Mouse (Mus musculus) embryonic facial prominence, embryonic 11.5 days (tissue): ENCODE measurements around the gene Arhgap9. TPM values are rescaled to one million over a fixed set of nuclear protein-coding genes. Genes with fewer than 3 reads are reported as not detected.

Experiments used
- ATAC-seq: fragments of 200-750 bp; cut with Nextera tagmentation; replicated peaks from 2 replicates; pipeline ENCODE4 v1.8.0; 2017; ENCODE audit warnings: low read depth; ENCODE audit not compliant: insufficient number of reproducible peaks, low FRiP score, low TSS enrichment
- DNase-seq: peaks from one replicate; pipeline ENCODE4 v3.0.0-alpha.2; 2015; ENCODE audit warnings: low spot score
- H3K27ac ChIP-seq: fragments of 300-500 bp; sonication (generic); replicated peaks from 2 replicates; pipeline ENCODE4 v1.5.1; 2014; ENCODE audit warnings: mild to moderate bottlenecking, low read depth, low read length, control low read depth
- H3K27me3 ChIP-seq: fragments of 300-500 bp; sonication (generic); 2 replicates; pipeline ENCODE4 v1.6.1; 2014; ENCODE audit warnings: mild to moderate bottlenecking, low read length, moderate library complexity, mixed read lengths; ENCODE audit not compliant: control insufficient read depth, insufficient read depth
- H3K36me3 ChIP-seq: fragments of 300-500 bp; sonication (generic); replicated peaks from 2 replicates; pipeline ENCODE4 v1.6.1; 2014; ENCODE audit warnings: low read depth, mild to moderate bottlenecking, low read length, moderate library complexity, mixed read lengths; ENCODE audit not compliant: control insufficient read depth, insufficient read depth
- H3K4me1 ChIP-seq: fragments of 300-500 bp; sonication (generic); 2 replicates; pipeline ENCODE4 v1.6.1; 2014; ENCODE audit warnings: low read length, mixed read lengths; ENCODE audit not compliant: control insufficient read depth, insufficient read depth
- H3K4me2 ChIP-seq: fragments of 300-500 bp; sonication (generic); 2 replicates; pipeline ENCODE4 v1.6.1; 2014; ENCODE audit warnings: low read depth, mild to moderate bottlenecking, control low read depth, low read length, moderate library complexity
- H3K4me3 ChIP-seq: fragments of 300-500 bp; sonication (generic); 2 replicates; pipeline ENCODE4 v1.5.1; 2014; ENCODE audit warnings: low read depth, low read length, control low read depth
- H3K9ac ChIP-seq: fragments of 300-500 bp; sonication (generic); replicated peaks from 2 replicates; pipeline ENCODE4 v1.6.1; 2014; ENCODE audit warnings: mild to moderate bottlenecking, control low read depth, low read length
- H3K9me3 ChIP-seq: fragments of 300-500 bp; sonication (generic); replicated peaks from 2 replicates; pipeline ENCODE4 v1.6.1; 2016; ENCODE audit warnings: mild to moderate bottlenecking, low read length, inconsistent platforms, mixed read lengths; ENCODE audit not compliant: control insufficient read depth
- WGBS: fragments of 180-500 bp; shearing (Covaris S2); extraction: QIAGEN DNeasy Blood & Tissue Kit; methylation state at CpG from one replicate; pipeline ENCODE4 v1.1.7; 2014; 5-methylcytosine and 5-hydroxymethylcytosine counted together
- polyA plus RNA-seq: library from polyadenylated mRNA; unstranded; fragments of >200 nt; fragmentation: Nextera tagmentation; extraction: Ambion mirVana; gene quantifications from 2 replicates; pipeline ENCODE4 v1.2.1, GENCODE M21; 2014

Gene Arhgap9
- polyA plus RNA-seq, 1 experiment from 2014 or later, result 1.8 TPM

GRCm38 (mm10) chr10:127337536-127338099, 15.9 kb downstream of the Arhgap9 start:
- H3K4me1 ChIP-seq, result peaks cover 3% of the 10 kb centered on the region
- no peak overlapping the region for H3K4me3 ChIP-seq
- no peaks in the 10 kb centered on the region for H3K9me3 ChIP-seq
- no peaks in the 10 kb centered on the region; the same call in none of the 2 replicates for H3K36me3 ChIP-seq
- no peak overlapping the region for H3K4me2 ChIP-seq
- no peak overlapping the region for H3K27ac ChIP-seq
- DNase-seq (no peak), ATAC-seq (no peak)
- no peak overlapping the region for H3K9ac ChIP-seq
- WGBS, result 84% methylated on average over 6 of the region's 6 CpGs
- no peaks in the 10 kb centered on the region for H3K27me3 ChIP-seq

- no peaks in the 10 kb centered on the region for H3K27me3 ChIP-seq
- WGBS, result under 1% methylated on average over 31 of the region's 31 CpGs
- peak overlapping the region; percentile 57 for H3K4me3 ChIP-seq
- H3K36me3 ChIP-seq, result no peaks in the 10 kb centered on the region; the same call in 1 of the 2 replicates
- ATAC-seq (peak; percentile 54), DNase-seq (peak; percentile 96)
- no peaks in the 10 kb centered on the region for H3K9me3 ChIP-seq
- H3K4me2 ChIP-seq, result peak overlapping the region; percentile 90
- peaks cover 3% of the 10 kb centered on the region for H3K4me1 ChIP-seq
- H3K27ac ChIP-seq, result peak overlapping the region; percentile 72; the same call in 1 of the 2 replicates
- H3K9ac ChIP-seq, result peak overlapping the region; percentile 55
Observed at GRCm38 (mm10) chr10:127338930-127339682, 17.3 kb downstream of the Arhgap9 start.

GRCm38 (mm10) chr10:127339683-127340576, 18.2 kb downstream of the Arhgap9 start:
- H3K27me3 ChIP-seq, result no peaks in the 10 kb centered on the region
- ATAC-seq, result 0 out of 2 replicates have a peak, but pooled peaks have one; percentile 5
- H3K4me2 ChIP-seq, result peak overlapping the region; percentile 90
- DNase-seq, result peak; percentile 89
- peaks cover 3% of the 10 kb centered on the region for H3K4me1 ChIP-seq
- peak overlapping the region; percentile 57 for H3K4me3 ChIP-seq
- WGBS, result under 1% methylated on average over 40 of the region's 42 CpGs
- peak overlapping the region; percentile 72 for H3K9ac ChIP-seq
- no peaks in the 10 kb centered on the region for H3K9me3 ChIP-seq
- peak overlapping the region; percentile 89 for H3K27ac ChIP-seq
- no peaks in the 10 kb centered on the region; the same call in 1 of the 2 replicates for H3K36me3 ChIP-seq

GRCm38 (mm10) chr10:127340577-127341359, 19.0 kb downstream of the Arhgap9 start:
- Histone ChIP-seq H3K9me3 (no peaks in the 10 kb centered on the region), H3K9ac (peak overlapping the region; percentile 72), H3K27ac (peak overlapping the region; percentile 89), H3K4me3 (peak overlapping the region; percentile 57), H3K4me2 (peak overlapping the region; percentile 90), H3K27me3 (no peaks in the 10 kb centered on the region), H3K36me3 (no peaks in the 10 kb centered on the region; the same call in 1 of the 2 replicates), H3K4me1 (peaks cover 3% of the 10 kb centered on the region)
- ATAC-seq (no peak), DNase-seq (peak; percentile 75)
- under 1% methylated on average over 27 of the region's 27 CpGs for WGBS

GRCm38 (mm10) chr10:127341360-127341690, 19.6 kb downstream of the Arhgap9 start:
- ATAC-seq (no peak), DNase-seq (peak; percentile 67)
- H3K27me3 ChIP-seq, result no peaks in the 10 kb centered on the region
- peak overlapping the region; percentile 57 for H3K4me3 ChIP-seq
- H3K9me3 ChIP-seq, result no peaks in the 10 kb centered on the region
- peak overlapping the region; percentile 89 for H3K27ac ChIP-seq
- no peaks in the 10 kb centered on the region; the same call in 1 of the 2 replicates for H3K36me3 ChIP-seq
- peaks cover 3% of the 10 kb centered on the region for H3K4me1 ChIP-seq
- 0% methylated on average over 9 of the region's 11 CpGs for WGBS
- H3K9ac ChIP-seq, result peak overlapping the region; percentile 72
- peak overlapping the region; percentile 90 for H3K4me2 ChIP-seq

GRCm38 (mm10) chr10:127341891-127342639, 20.3 kb downstream of the Arhgap9 start, which contains the start of gene Gli1:
Gene Gli1, minus strand, starts transcription at chr10:127341974.
- ATAC-seq (peak; percentile 68), DNase-seq (peak; percentile 94)
- peak within 1 kb of the TSS; percentile 57 for H3K4me3 ChIP-seq
- peak within 1 kb of the TSS; percentile 89 for H3K27ac ChIP-seq
- no peaks in the 10 kb centered on the region; the same call in 1 of the 2 replicates for H3K36me3 ChIP-seq
- no peaks in the 10 kb centered on the region for H3K27me3 ChIP-seq
- under 1% methylated on average over 29 of the region's 29 CpGs for WGBS
- no peaks in the 10 kb centered on the region for H3K9me3 ChIP-seq
- peak within 1 kb of the TSS; percentile 90 for H3K4me2 ChIP-seq
- peak within 1 kb of the TSS; percentile 72 for H3K9ac ChIP-seq
- peaks cover 3% of the 10 kb centered on the region for H3K4me1 ChIP-seq

GRCm38 (mm10) chr10:127343029-127343428, 21.3 kb downstream of the Arhgap9 start:
- 67% methylated on average over 3 of the region's 3 CpGs for WGBS
- DNase-seq, result no peak
- ATAC-seq, result no peak

More at GRCm38 (mm10) chr10:127343029-127343428, 21.3 kb downstream of the Arhgap9 start:
- H3K27ac ChIP-seq, result no peak overlapping the region
- no peaks in the 10 kb centered on the region for H3K36me3 ChIP-seq
- no peak overlapping the region for H3K9ac ChIP-seq
- H3K27me3 ChIP-seq, result no peaks in the 10 kb centered on the region
- H3K4me3 ChIP-seq, result no peak overlapping the region
- H3K4me1 ChIP-seq, result peaks cover 3% of the 10 kb centered on the region
- H3K4me2 ChIP-seq, result no peak overlapping the region
- no peaks in the 10 kb centered on the region for H3K9me3 ChIP-seq
